Mouse (Mus musculus): Measurements from ENCODE around the gene Elf3. TPM values are rescaled to one million over a fixed set of nuclear protein-coding genes. Genes with fewer than 3 reads are reported as not detected.
"Not testable (repeated sequence)": the region's sequence is repeated elsewhere in the genome, so short reads cannot be mapped to it uniquely, and the experiment has no call there.

Gene Elf3
- polyA plus RNA-seq, 1 experiment from 2014 or later: 0.16 TPM

GRCm38 (mm10) chr1:135233961-135234360 lies 24.4 kb downstream of the Elf3 start:
- H3K9ac ChIP-seq (replicated peaks): no peak overlapping the region
- H3K36me3 ChIP-seq: no peaks in the 10 kb centered on the region
- no peak overlapping the region for H3K4me2 ChIP-seq (replicated peaks)
- no peak for ATAC-seq
- H3K4me1 ChIP-seq (replicated peaks): no peaks in the 10 kb centered on the region
- H3K4me3 ChIP-seq (replicated peaks): no peak overlapping the region
- no peaks in the 10 kb centered on the region for H3K27me3 ChIP-seq
- no peaks in the 10 kb centered on the region for H3K9me3 ChIP-seq
- no peak overlapping the region for H3K27ac ChIP-seq
- 90% methylated on average over 6 of the region's 6 CpGs for WGBS

- WGBS: 83% methylated on average over 20 of the region's 20 CpGs
- not testable (repeated sequence) for H3K9ac ChIP-seq (replicated peaks); H3K27ac ChIP-seq; H3K4me2 ChIP-seq (replicated peaks); H3K27me3 ChIP-seq; H3K4me1 ChIP-seq (replicated peaks); H3K36me3 ChIP-seq; H3K9me3 ChIP-seq; H3K4me3 ChIP-seq (replicated peaks); ATAC-seq
Measured at GRCm38 (mm10) chr1:135231878-135232277, 26.5 kb downstream of the Elf3 start.

GRCm38 (mm10) chr1:135227339-135227950 lies 30.9 kb downstream of the Elf3 start:
- no peak overlapping the region for H3K4me3 ChIP-seq (replicated peaks)
- H3K36me3 ChIP-seq: no peaks in the 10 kb centered on the region
- H3K9ac ChIP-seq (replicated peaks): no peak overlapping the region
- no peak overlapping the region for H3K27ac ChIP-seq
- ATAC-seq: no peak
- H3K4me1 ChIP-seq (replicated peaks): no peaks in the 10 kb centered on the region
- 85% methylated on average over 13 of the region's 13 CpGs for WGBS
- H3K4me2 ChIP-seq (replicated peaks): no peak overlapping the region
- H3K9me3 ChIP-seq: no peaks in the 10 kb centered on the region
- no peaks in the 10 kb centered on the region for H3K27me3 ChIP-seq

- no peaks in the 10 kb centered on the region for H3K36me3 ChIP-seq
- H3K27me3 ChIP-seq: no peaks in the 10 kb centered on the region
- 71% methylated on average over 6 of the region's 6 CpGs for WGBS
- no peak overlapping the region for H3K27ac ChIP-seq
- H3K4me2 ChIP-seq (replicated peaks): no peak overlapping the region
- no peaks in the 10 kb centered on the region for H3K4me1 ChIP-seq (replicated peaks)
- no peak overlapping the region for H3K4me3 ChIP-seq (replicated peaks)
- no peak overlapping the region for H3K9ac ChIP-seq (replicated peaks)
- no peaks in the 10 kb centered on the region for H3K9me3 ChIP-seq
- no peak for ATAC-seq
Measured at GRCm38 (mm10) chr1:135224981-135225604, 33.3 kb downstream of the Elf3 start.

GRCm38 (mm10) chr1:135224147-135224546 lies 34.2 kb downstream of the Elf3 start:
- Histone ChIP-seq H3K27ac (no peak overlapping the region), H3K4me2 (replicated peaks) (no peak overlapping the region), H3K9me3 (no peaks in the 10 kb centered on the region), H3K36me3 (no peaks in the 10 kb centered on the region), H3K27me3 (no peaks in the 10 kb centered on the region), H3K9ac (replicated peaks) (no peak overlapping the region), H3K4me1 (replicated peaks) (no peaks in the 10 kb centered on the region), H3K4me3 (replicated peaks) (no peak overlapping the region)
- ATAC-seq: no peak
- 83% methylated on average over 3 of the region's 3 CpGs for WGBS

- H3K4me1 ChIP-seq (replicated peaks): no peaks in the 10 kb centered on the region
- WGBS: 50% methylated on average over 13 of the region's 13 CpGs
- no peak overlapping the region for H3K27ac ChIP-seq
- H3K9ac ChIP-seq (replicated peaks): no peak overlapping the region
- H3K9me3 ChIP-seq: no peaks in the 10 kb centered on the region
- H3K27me3 ChIP-seq: no peaks in the 10 kb centered on the region
- no peaks in the 10 kb centered on the region for H3K36me3 ChIP-seq
- no peak for ATAC-seq
- no peak overlapping the region for H3K4me3 ChIP-seq (replicated peaks)
- H3K4me2 ChIP-seq (replicated peaks): no peak overlapping the region
Measured at GRCm38 (mm10) chr1:135217607-135218233, 40.6 kb downstream of the Elf3 start.

- Histone ChIP-seq H3K4me2 (replicated peaks) (no peak overlapping the region), H3K27me3 (no peaks in the 10 kb centered on the region), H3K9ac (replicated peaks) (no peak overlapping the region), H3K9me3 (no peaks in the 10 kb centered on the region), H3K36me3 (no peaks in the 10 kb centered on the region), H3K4me1 (replicated peaks) (no peaks in the 10 kb centered on the region), H3K27ac (no peak overlapping the region), H3K4me3 (replicated peaks) (no peak overlapping the region)
- 88% methylated on average over 9 of the region's 9 CpGs for WGBS
- ATAC-seq: no peak
Measured at GRCm38 (mm10) chr1:135213772-135214640, 44.4 kb downstream of the Elf3 start.

GRCm38 (mm10) chr1:135210421-135210820 lies 47.9 kb downstream of the Elf3 start:
- no peaks in the 10 kb centered on the region for H3K4me1 ChIP-seq (replicated peaks)
- no peak for ATAC-seq
- H3K4me3 ChIP-seq (replicated peaks): no peak overlapping the region
- no peak overlapping the region for H3K27ac ChIP-seq
- H3K9ac ChIP-seq (replicated peaks): no peak overlapping the region
- no peaks in the 10 kb centered on the region for H3K27me3 ChIP-seq
- H3K36me3 ChIP-seq: no peaks in the 10 kb centered on the region
- 39% methylated on average over 5 of the region's 5 CpGs for WGBS
- H3K9me3 ChIP-seq: no peaks in the 10 kb centered on the region
- H3K4me2 ChIP-seq (replicated peaks): no peak overlapping the region

- Histone ChIP-seq H3K4me1 (replicated peaks) (0 out of 2 replicates have a peak, but pooled peaks cover 5% of the 10 kb centered on the region), H3K4me2 (replicated peaks) (no peak overlapping the region), H3K4me3 (replicated peaks) (no peak overlapping the region), H3K9ac (replicated peaks) (no peak overlapping the region), H3K36me3 (no peaks in the 10 kb centered on the region), H3K9me3 (no peaks in the 10 kb centered on the region), H3K27me3 (no peaks in the 10 kb centered on the region), H3K27ac (no peak overlapping the region)
- 77% methylated on average over 9 of the region's 9 CpGs for WGBS
- no peak for ATAC-seq
Measured at GRCm38 (mm10) chr1:135208716-135209115, 49.7 kb downstream of the Elf3 start.

GRCm38 (mm10) chr1:135206586-135207339 lies 51.6 kb downstream of the Elf3 start:
- WGBS: 93% methylated on average over 14 of the region's 14 CpGs
- Histone ChIP-seq H3K4me2 (replicated peaks) (no peak overlapping the region), H3K36me3 (no peaks in the 10 kb centered on the region)

GRCm38 (mm10) chr1:135205257-135205656 lies 53.1 kb downstream of the Elf3 start:
- ATAC-seq: no peak
- Histone ChIP-seq H3K4me3 (replicated peaks) (no peak overlapping the region), H3K27ac (no peak overlapping the region), H3K9ac (replicated peaks) (no peak overlapping the region), H3K4me2 (replicated peaks) (no peak overlapping the region), H3K27me3 (no peaks in the 10 kb centered on the region), H3K9me3 (no peaks in the 10 kb centered on the region), H3K4me1 (replicated peaks) (0 out of 2 replicates have a peak, but pooled peaks cover 5% of the 10 kb centered on the region), H3K36me3 (no peaks in the 10 kb centered on the region)
- 58% methylated on average over 4 of the region's 4 CpGs for WGBS

More at GRCm38 (mm10) chr1:135206586-135207339, 51.6 kb downstream of the Elf3 start:
- 0 out of 2 replicates have a peak, but pooled peaks cover 5% of the 10 kb centered on the region for H3K4me1 ChIP-seq (replicated peaks)
- no peaks in the 10 kb centered on the region for H3K9me3 ChIP-seq
- no peak overlapping the region for H3K9ac ChIP-seq (replicated peaks)
- H3K27me3 ChIP-seq: no peaks in the 10 kb centered on the region
- H3K4me3 ChIP-seq (replicated peaks): no peak overlapping the region
- no peak overlapping the region for H3K27ac ChIP-seq
- no peak for ATAC-seq
